Mouse (Mus musculus) yolk sac, embryonic 10.5 days (tissue): ENCODE data around the gene Mospd3.

Experiments used
- DNase-seq: peaks from one replicate; pipeline ENCODE4 v3.0.0-alpha.2; 2017; ENCODE audit warnings: low spot score

Mospd3 gene

GRCm38 (mm10) chr5:137600619-137601364 lies at the start of gene Mospd3:
TSS of gene Mospd3 (minus strand) at chr5:137601058.
- DNase-seq = peak; percentile 97

GRCm38 (mm10) chr5:137649669-137650571 lies 49.1 kb upstream of the Mospd3 start:
- DNase-seq = peak; percentile 82

GRCm38 (mm10) chr5:137649251-137649650 lies 48.4 kb upstream of the Mospd3 start:
- DNase-seq = no peak

GRCm38 (mm10) chr5:137647827-137648601 lies 47.2 kb upstream of the Mospd3 start:
- DNase-seq = no peak

- no peak for DNase-seq
Observed at GRCm38 (mm10) chr5:137645652-137646091, 44.8 kb upstream of the Mospd3 start, which contains the start of gene Irs3. TSS of gene Irs3 (minus strand) at chr5:137645714.

- no peak for DNase-seq
Observed at GRCm38 (mm10) chr5:137645091-137645651, 44.3 kb upstream of the Mospd3 start.

- no peak for DNase-seq
Observed at GRCm38 (mm10) chr5:137644484-137644883, 43.6 kb upstream of the Mospd3 start.

GRCm38 (mm10) chr5:137642886-137643285 lies 42.0 kb upstream of the Mospd3 start:
- DNase-seq = no peak

GRCm38 (mm10) chr5:137641054-137641453 lies 40.2 kb upstream of the Mospd3 start, which contains the start of gene Sap25:
TSS of gene Sap25 (plus strand) at chr5:137641334.
- no peak for DNase-seq

GRCm38 (mm10) chr5:137639472-137639871 lies 38.6 kb upstream of the Mospd3 start:
- no peak for DNase-seq

- no peak for DNase-seq
Observed at GRCm38 (mm10) chr5:137633397-137634084, 32.7 kb upstream of the Mospd3 start.

GRCm38 (mm10) chr5:137631591-137631990 lies 30.7 kb upstream of the Mospd3 start:
- DNase-seq = no peak

- DNase-seq = no peak
Observed at GRCm38 (mm10) chr5:137631171-137631570, 30.3 kb upstream of the Mospd3 start.

- DNase-seq = no peak
Observed at GRCm38 (mm10) chr5:137630602-137631001, 29.7 kb upstream of the Mospd3 start.

GRCm38 (mm10) chr5:137629906-137630545 lies 29.2 kb upstream of the Mospd3 start:
- DNase-seq = no peak

GRCm38 (mm10) chr5:137629306-137629721 lies 28.5 kb upstream of the Mospd3 start:
- peak; percentile 87 for DNase-seq

GRCm38 (mm10) chr5:137628498-137629305 lies 27.8 kb upstream of the Mospd3 start, which contains the start of the genes Fbxo24, Lrch4 and Gm20605:
TSS of gene Fbxo24 (minus strand) at chr5:137629002.
TSS of gene Lrch4 (plus strand) at chr5:137629121.
TSS of gene Gm20605 (plus strand) at chr5:137629175.
- DNase-seq = peak; percentile 100

- DNase-seq = no peak
Observed at GRCm38 (mm10) chr5:137627991-137628390, 27.1 kb upstream of the Mospd3 start.

- no peak for DNase-seq
Observed at GRCm38 (mm10) chr5:137623937-137624530, 23.2 kb upstream of the Mospd3 start.
